Mouse (Mus musculus) kidney, adult 2 months (tissue): Measurements from ENCODE around the gene Nrap. TPM values are rescaled to one million over a fixed set of nuclear protein-coding genes. Genes with fewer than 3 reads are reported as not detected.

Experiments
- DNase-seq: peaks from one replicate; pipeline ENCODE4 v3.0.0; 2021
- H3K27ac ChIP-seq: fragments of 200-500 bp; 2 replicates; pipeline ENCODE4 v1.5.1; 2012; ENCODE audit warnings: low read depth, low read length, control low read depth, inconsistent platforms; ENCODE audit not compliant: insufficient read depth
- H3K27me3 ChIP-seq: fragments of 200-500 bp; replicated peaks from 2 replicates; pipeline ENCODE4 v1.6.1; 2012; ENCODE audit warnings: mild to moderate bottlenecking, moderate library complexity, low read length, inconsistent platforms; ENCODE audit not compliant: control insufficient read depth, insufficient read depth
- H3K36me3 ChIP-seq: fragments of 200-500 bp; 2 replicates; pipeline ENCODE4 v1.6.1; 2012; ENCODE audit warnings: mild to moderate bottlenecking, moderate library complexity, low read length, inconsistent platforms; ENCODE audit not compliant: control insufficient read depth, insufficient read depth
- H3K4me1 ChIP-seq: fragments of 200-500 bp; 2 replicates; pipeline ENCODE4 v1.6.1; 2011; ENCODE audit warnings: low read length; ENCODE audit not compliant: control insufficient read depth, insufficient read depth
- H3K4me3 ChIP-seq: fragments of 200-500 bp; 2 replicates; pipeline ENCODE4 v1.5.1; 2011; ENCODE audit warnings: mild to moderate bottlenecking, low read depth, low read length, control low read depth; ENCODE audit not compliant: insufficient read depth
- CTCF ChIP-seq: fragments of 200-500 bp; conservative IDR thresholded peaks from 2 replicates; pipeline ENCODE4 v1.5.1; 2011; ENCODE audit warnings: low read depth, mild to moderate bottlenecking, control low read depth, low read length, moderate library complexity, mixed read lengths; ENCODE audit not compliant: insufficient read depth, insufficient read length
- POLR2A ChIP-seq: fragments of 200-500 bp; IDR thresholded peaks from one replicate; pipeline ENCODE4 v1.6.1; 2011; ENCODE audit warnings: low read depth, low read length, control low read depth
- WGBS: fragments of 180-500 bp; shearing (Covaris S2); methylation state at CpG from one replicate; pipeline ENCODE4 v1.1.7; 2018; 5-methylcytosine and 5-hydroxymethylcytosine counted together
- polyA plus RNA-seq: library from polyadenylated mRNA; depleted of rRNA; stranded (reverse); fragments of >200 nt; gene quantifications from 2 replicates; pipeline ENCODE4 v1.2.3, GENCODE M21; 2012

Nrap gene
- polyA plus RNA-seq, 1 experiment: 5.0 TPM

- TF ChIP-seq POLR2A (no peak), CTCF (no peak)
- DNase-seq: no peak
- H3K27me3 ChIP-seq: no peaks in the 10 kb centered on the region
- H3K4me3 ChIP-seq: no peak overlapping the region
- no peaks in the 10 kb centered on the region for H3K36me3 ChIP-seq
- no peak overlapping the region for H3K27ac ChIP-seq
- H3K4me1 ChIP-seq: no peaks in the 10 kb centered on the region
- WGBS: 86% methylated on average over 7 of the region's 7 CpGs
Measured at GRCm38 (mm10) chr19:56319219-56319618, 70.6 kb downstream of the Nrap start.

GRCm38 (mm10) chr19:56316531-56316930 lies 73.3 kb downstream of the Nrap start:
- TF ChIP-seq CTCF (no peak), POLR2A (no peak)
- no peak for DNase-seq
- H3K4me1 ChIP-seq: no peaks in the 10 kb centered on the region
- 80% methylated on average over 3 of the region's 3 CpGs for WGBS
- H3K4me3 ChIP-seq: no peak overlapping the region
- H3K27ac ChIP-seq: no peak overlapping the region
- H3K36me3 ChIP-seq: no peaks in the 10 kb centered on the region
- H3K27me3 ChIP-seq: no peaks in the 10 kb centered on the region

GRCm38 (mm10) chr19:56300835-56301234 lies 89.0 kb downstream of the Nrap start:
- 70% methylated on average over 11 of the region's 11 CpGs for WGBS
- no peaks in the 10 kb centered on the region for H3K27me3 ChIP-seq
- H3K27ac ChIP-seq: no peak overlapping the region
- no peak overlapping the region for H3K4me3 ChIP-seq
- no peaks in the 10 kb centered on the region for H3K4me1 ChIP-seq
- no peak for TF ChIP-seq POLR2A
- TF ChIP-seq CTCF: no peak
- no peak for DNase-seq
- no peaks in the 10 kb centered on the region for H3K36me3 ChIP-seq

GRCm38 (mm10) chr19:56297264-56297663 lies 92.6 kb downstream of the Nrap start:
- H3K27ac ChIP-seq: no peak overlapping the region
- no peak overlapping the region for H3K4me3 ChIP-seq
- no peaks in the 10 kb centered on the region for H3K27me3 ChIP-seq
- peaks cover 4% of the 10 kb centered on the region; the same call in 1 of the 2 replicates for H3K4me1 ChIP-seq
- no peak for DNase-seq
- TF ChIP-seq POLR2A (no peak), CTCF (no peak)
- 70% methylated on average over 3 of the region's 3 CpGs for WGBS
- H3K36me3 ChIP-seq: no peaks in the 10 kb centered on the region

- 74% methylated on average over 9 of the region's 9 CpGs for WGBS
- H3K4me3 ChIP-seq: no peak overlapping the region
- H3K27me3 ChIP-seq: no peaks in the 10 kb centered on the region
- TF ChIP-seq POLR2A (no peak), CTCF (no peak)
- peak; percentile 14 for DNase-seq
- no peak overlapping the region for H3K27ac ChIP-seq
- peaks cover 4% of the 10 kb centered on the region; the same call in 1 of the 2 replicates for H3K4me1 ChIP-seq
- no peaks in the 10 kb centered on the region for H3K36me3 ChIP-seq
Measured at GRCm38 (mm10) chr19:56296668-56297067, 93.2 kb downstream of the Nrap start.

GRCm38 (mm10) chr19:56294654-56295399 lies 95.0 kb downstream of the Nrap start:
- Histone ChIP-seq H3K27me3 (no peaks in the 10 kb centered on the region), H3K4me3 (no peak overlapping the region), H3K36me3 (no peaks in the 10 kb centered on the region), H3K4me1 (peaks cover 4% of the 10 kb centered on the region; the same call in 1 of the 2 replicates), H3K27ac (no peak overlapping the region)
- peak; percentile 88 for TF ChIP-seq CTCF
- no peak for TF ChIP-seq POLR2A
- 32% methylated on average over 7 of the region's 7 CpGs for WGBS
- DNase-seq: peak; percentile 86

- Histone ChIP-seq H3K27me3 (no peaks in the 10 kb centered on the region), H3K36me3 (no peaks in the 10 kb centered on the region), H3K4me3 (no peak overlapping the region), H3K4me1 (peaks cover 4% of the 10 kb centered on the region; the same call in 1 of the 2 replicates), H3K27ac (no peak overlapping the region)
- peak; percentile 33 for TF ChIP-seq CTCF
- no peak for TF ChIP-seq POLR2A
- 56% methylated on average over 9 of the region's 9 CpGs for WGBS
- DNase-seq: no peak
Measured at GRCm38 (mm10) chr19:56292335-56292734, 97.5 kb downstream of the Nrap start.
